19 mouse cellular contexts compared by ENCODE assay signal in the genomic region with DNA sequence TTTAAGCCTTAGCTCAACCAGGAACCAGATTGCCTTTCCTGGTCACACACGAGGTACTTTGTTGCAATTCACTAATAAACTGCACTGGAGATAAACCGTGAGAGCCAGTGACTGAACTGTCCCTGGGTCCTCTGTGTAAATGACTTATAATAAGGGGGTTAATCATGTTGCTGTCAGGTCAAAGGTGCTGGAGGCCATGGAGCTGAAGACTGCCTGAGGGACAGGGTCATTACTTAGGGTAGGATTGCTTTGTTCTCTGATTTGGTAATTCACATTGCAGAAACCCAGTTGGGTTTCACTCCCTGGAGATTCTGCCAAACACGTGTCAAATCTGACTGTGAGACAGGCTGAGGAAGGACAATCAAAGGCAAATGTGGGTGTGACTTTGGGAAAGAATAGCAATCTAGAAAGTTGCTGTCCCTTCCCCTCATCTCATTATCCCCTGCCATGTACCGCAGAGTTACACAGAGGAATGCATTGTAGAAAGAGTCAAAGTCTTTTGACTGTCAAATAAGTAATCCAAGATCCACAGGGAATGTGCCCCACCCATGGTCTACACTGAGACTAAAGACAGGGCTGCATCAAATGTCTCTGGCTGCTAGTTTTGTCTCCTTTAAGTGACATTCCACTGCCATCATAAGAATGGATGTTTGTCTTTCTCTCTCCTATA. TPM values are rescaled to one million over a fixed set of nuclear protein-coding genes. Genes with fewer than 3 reads are reported as not detected.
DNase-seq lines count a peak whose midpoint lies in the region; ATAC-seq and TF ChIP-seq lines count a peak whose summit lies in the region.
"Had no signal": no experiment of that assay in that cellular context is flagged by ENCODE, and none has a peak within 500 bp of the region (broad histone marks: within the 10 kb centered on the region; RNA-seq: fewer than 3 reads in every experiment).

No protein-coding gene starts in this region.

- no peak overlapping the region for H3K9ac ChIP-seq in kidney, postnatal 0 days (ENCODE audit: low read depth, low read length)
- H3K9ac ChIP-seq: embryonic facial prominence, embryonic 13.5 days; forebrain, embryonic 13.5 days; heart, embryonic 13.5 days; liver, embryonic 13.5 days; lung, embryonic 15.5 days; neural tube, embryonic 12.5 days had no signal

- H3K4me3 ChIP-seq in kidney, postnatal 0 days (replicated peaks; ENCODE audit: low read depth, low read length) = no peak overlapping the region
- H3K4me3 ChIP-seq in embryonic facial prominence, embryonic 10.5 days = no peak overlapping the region
- H3K4me3 ChIP-seq: embryonic facial prominence, embryonic 13.5 days; forebrain, embryonic 13.5 days; heart, embryonic 13.5 days; liver, embryonic 13.5 days; lung, embryonic 15.5 days; neural tube, embryonic 12.5 days had no signal

- TF ChIP-seq CTCF in kidney, postnatal 0 days (IDR thresholded peaks at IDR 0.05; ENCODE audit: low read depth) = no peak

- no peak overlapping the region for H3K27ac ChIP-seq in kidney, postnatal 0 days
- no peak overlapping the region for H3K27ac ChIP-seq in embryonic facial prominence, embryonic 10.5 days (replicated peaks)
- H3K27ac ChIP-seq: embryonic facial prominence, embryonic 13.5 days; forebrain, embryonic 13.5 days; heart, embryonic 13.5 days; liver, embryonic 13.5 days; lung, embryonic 15.5 days; neural tube, embryonic 12.5 days had no signal

- H3K4me1 ChIP-seq in kidney, postnatal 0 days (replicated peaks; ENCODE audit: insufficient read depth, low read length) = no peaks in the 10 kb centered on the region
- H3K4me1 ChIP-seq in embryonic facial prominence, embryonic 10.5 days = peaks cover 14% of the 10 kb centered on the region
- H3K4me1 ChIP-seq: embryonic facial prominence, embryonic 13.5 days; forebrain, embryonic 13.5 days; heart, embryonic 13.5 days; liver, embryonic 13.5 days; lung, embryonic 15.5 days had no signal

- H3K27me3 ChIP-seq in kidney, postnatal 0 days (ENCODE audit: insufficient read depth, low read length) = no peaks in the 10 kb centered on the region
- no peaks in the 10 kb centered on the region for H3K27me3 ChIP-seq in embryonic facial prominence, embryonic 10.5 days (replicated peaks; ENCODE audit: low read depth, poor library complexity, severe bottlenecking)
- H3K27me3 ChIP-seq: embryonic facial prominence, embryonic 13.5 days; forebrain, embryonic 13.5 days; heart, embryonic 13.5 days; liver, embryonic 13.5 days; lung, embryonic 15.5 days; neural tube, embryonic 12.5 days had no signal

- no peaks in the 10 kb centered on the region for H3K36me3 ChIP-seq in kidney, postnatal 0 days (ENCODE audit: insufficient read depth, low read length)
- H3K36me3 ChIP-seq in embryonic facial prominence, embryonic 10.5 days (replicated peaks) = no peaks in the 10 kb centered on the region
- H3K36me3 ChIP-seq: embryonic facial prominence, embryonic 13.5 days; heart, embryonic 13.5 days; liver, embryonic 13.5 days; lung, embryonic 15.5 days; neural tube, embryonic 12.5 days had no signal

- H3K4me2 ChIP-seq in kidney, postnatal 0 days (ENCODE audit: low read length) = no peak overlapping the region
- H3K4me2 ChIP-seq: embryonic facial prominence, embryonic 13.5 days; forebrain, embryonic 13.5 days; liver, embryonic 13.5 days; lung, embryonic 15.5 days; neural tube, embryonic 12.5 days had no signal

- peak; percentile 3 for DNase-seq in adrenal gland, postnatal 10 days
- DNase-seq in adrenal gland, postnatal 36 days = no peak
- DNase-seq in kidney, postnatal 0 days (ENCODE audit: low spot score) = no peak
- DNase-seq in kidney, adult 11 months = no peak
- DNase-seq in embryonic facial prominence, embryonic 10.5 days (ENCODE audit: low spot score) = peak; percentile 19
- DNase-seq in retina, embryonic 14.5 days (ENCODE audit: low spot score) = peak; percentile 13
- no peak for DNase-seq in gastrocnemius, postnatal 10 days
- DNase-seq in lung, postnatal 25 days (ENCODE audit: low spot score) = no peak
- DNase-seq: cerebellum, postnatal 14 days; heart, postnatal 4 days; liver, embryonic 13.5 days; thymus, postnatal 36 days had no signal

- ATAC-seq in kidney, postnatal 0 days (replicated peaks; ENCODE audit: low FRiP score, low read depth) = 0 out of 2 replicates have a peak, but pooled peaks have one; percentile 61
- ATAC-seq: CD4-positive, CD25-positive, alpha-beta regulatory T cell, adult 4 months; forebrain, embryonic 13.5 days; inflammation-experienced regulatory T-cells, adult 6 months had no signal

- 14% methylated on average over 4 of the region's 4 CpGs for WGBS in kidney, postnatal 0 days
- 16% methylated on average over 4 of the region's 4 CpGs for WGBS in embryonic facial prominence, embryonic 10.5 days

- no peaks in the 10 kb centered on the region for H3K9me3 ChIP-seq in kidney, postnatal 0 days (replicated peaks; ENCODE audit: low read length)
- H3K9me3 ChIP-seq in embryonic facial prominence, embryonic 10.5 days = no peaks in the 10 kb centered on the region
- H3K9me3 ChIP-seq: embryonic facial prominence, embryonic 13.5 days; forebrain, embryonic 13.5 days; heart, embryonic 13.5 days; liver, embryonic 13.5 days; lung, embryonic 15.5 days; neural tube, embryonic 12.5 days had no signal

RNA-seq across cellular contexts. Expression of a gene that starts 51.8 kb away (rescaled TPM):
- 10 to 100 TPM; 24.8 to 32.8 TPM for total RNA-seq in adrenal gland, postnatal 10 days (2021)
- total RNA-seq in adrenal gland, postnatal 36 days (2021) = 10 to 100 TPM; 27.1 to 41.8 TPM
- polyA plus RNA-seq in kidney, postnatal 0 days (2015; fragmentation: Nextera tagmentation; extraction: Ambion mirVana) = 23.8 and 24.7 TPM in 2 replicates
- 23.9 and 25.1 TPM in 2 replicates for polyA plus RNA-seq in embryonic facial prominence, embryonic 10.5 days (2016; fragmentation: Nextera tagmentation; extraction: Ambion mirVana)
- 10 to 100 TPM; 29.4 to 37.8 TPM for total RNA-seq in gastrocnemius, postnatal 10 days (2021)

Comparison
In these comparisons a context has a peak if more than half of its experiments do, and no peak if none do; other contexts are left out.
1. DNase-seq: peak in adrenal gland, postnatal 10 days (single experiment), embryonic facial prominence, embryonic 10.5 days (single experiment) and retina, embryonic 14.5 days (single experiment); none in adrenal gland, postnatal 36 days (0 of 2), kidney, postnatal 0 days (single experiment), kidney, adult 11 months (single experiment), gastrocnemius, postnatal 10 days (single experiment) and lung, postnatal 25 days (single experiment).